Mouse (Mus musculus) embryo, embryonic 11.5 days (tissue): ENCODE measurements at regions not wholly inside any gene's neighbourhood (a gene's known extent, or its start where the extent isn't known, plus 50 kb on each side); places are given as distances from the start of the nearest gene placed in this dataset.
A peak's percentile ranks its signal among the peaks of the same experiment; 100 is the strongest.

Experiments
- DNase-seq: peaks from one replicate; pipeline ENCODE4 v3.0.0-alpha.2; 2012; ENCODE audit warnings: low read depth, low spot score

DNA sequence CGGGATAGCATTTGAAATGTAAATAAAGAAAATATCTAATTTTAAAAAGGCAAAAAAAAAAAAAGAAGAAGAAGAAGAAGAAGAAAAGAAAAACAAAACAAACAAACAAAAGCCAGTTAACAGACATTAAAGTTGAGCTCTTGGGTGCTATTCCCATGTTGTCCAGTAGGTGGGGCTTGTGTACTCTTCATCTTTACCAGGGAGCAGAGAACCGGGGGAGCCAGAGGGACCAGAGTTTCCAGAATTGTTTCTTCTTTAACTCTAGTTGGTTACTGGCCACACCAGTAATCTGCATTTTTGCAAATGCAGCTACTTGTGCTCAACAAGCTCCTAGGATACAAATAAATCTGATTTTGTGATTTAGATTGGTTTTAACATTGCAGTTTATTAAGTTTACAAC lies 103.6 kb upstream of the Dcn start:
- peak; percentile 54 for DNase-seq

DNA sequence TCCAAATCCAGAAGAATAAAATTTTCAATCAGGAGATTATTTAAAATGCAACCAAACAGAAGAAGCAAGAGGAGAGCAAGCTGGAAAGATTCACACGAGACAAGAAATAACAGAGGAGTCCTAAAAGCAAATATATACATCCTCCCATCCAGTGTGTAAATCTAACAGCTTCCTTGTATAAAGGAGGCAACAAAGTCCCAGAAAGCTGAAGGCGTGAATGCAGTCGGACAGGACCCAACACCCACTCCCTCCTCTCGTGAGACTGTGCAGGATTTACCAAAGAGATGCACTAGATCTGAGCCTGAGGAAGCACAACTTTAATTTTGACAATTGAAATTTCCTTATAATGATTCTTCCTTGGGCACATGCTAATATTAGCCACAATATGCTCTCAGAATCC lies 103.0 kb upstream of the Dcn start:
- DNase-seq = no peak

DNA sequence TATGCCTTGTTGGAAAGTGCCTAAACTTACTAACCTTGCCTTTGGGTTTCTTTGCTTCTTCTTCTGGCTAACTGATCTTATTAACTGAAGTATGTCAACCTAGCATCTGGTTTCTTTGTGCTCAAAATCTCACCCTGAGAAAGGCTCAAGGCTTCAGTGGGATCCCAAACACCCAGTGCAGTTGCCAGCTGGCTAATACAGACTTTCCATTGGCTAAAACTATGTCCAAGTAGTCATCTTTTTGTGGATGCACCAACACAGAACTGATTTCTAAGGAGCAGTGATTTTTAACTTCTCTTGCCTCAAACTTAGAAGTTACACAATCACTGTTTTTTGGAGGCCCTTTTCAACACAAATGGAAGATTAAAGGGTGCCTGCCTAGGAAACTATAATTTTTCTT lies 97.8 kb upstream of the Dcn start:
- DNase-seq = no peak

DNA sequence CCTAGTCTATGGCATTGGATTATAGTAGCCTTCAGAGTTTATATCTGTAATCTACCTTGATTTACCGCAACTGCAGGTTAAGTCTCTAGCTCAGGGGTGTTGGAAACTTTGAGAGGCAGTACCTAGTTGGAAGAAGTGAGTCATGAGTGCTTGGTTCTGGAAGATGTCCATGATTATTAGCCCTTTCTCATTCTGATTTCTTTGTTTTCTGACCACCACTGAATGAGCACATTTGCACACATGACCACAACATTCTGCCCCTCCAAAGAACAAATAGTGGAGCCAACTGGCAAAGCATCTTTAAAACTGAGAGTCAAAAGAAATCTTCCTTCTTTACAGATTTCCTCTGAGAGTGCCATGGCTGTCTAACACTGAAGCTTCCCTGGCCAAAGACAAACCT lies 95.5 kb upstream of the Dcn start:
- DNase-seq = no peak

DNA sequence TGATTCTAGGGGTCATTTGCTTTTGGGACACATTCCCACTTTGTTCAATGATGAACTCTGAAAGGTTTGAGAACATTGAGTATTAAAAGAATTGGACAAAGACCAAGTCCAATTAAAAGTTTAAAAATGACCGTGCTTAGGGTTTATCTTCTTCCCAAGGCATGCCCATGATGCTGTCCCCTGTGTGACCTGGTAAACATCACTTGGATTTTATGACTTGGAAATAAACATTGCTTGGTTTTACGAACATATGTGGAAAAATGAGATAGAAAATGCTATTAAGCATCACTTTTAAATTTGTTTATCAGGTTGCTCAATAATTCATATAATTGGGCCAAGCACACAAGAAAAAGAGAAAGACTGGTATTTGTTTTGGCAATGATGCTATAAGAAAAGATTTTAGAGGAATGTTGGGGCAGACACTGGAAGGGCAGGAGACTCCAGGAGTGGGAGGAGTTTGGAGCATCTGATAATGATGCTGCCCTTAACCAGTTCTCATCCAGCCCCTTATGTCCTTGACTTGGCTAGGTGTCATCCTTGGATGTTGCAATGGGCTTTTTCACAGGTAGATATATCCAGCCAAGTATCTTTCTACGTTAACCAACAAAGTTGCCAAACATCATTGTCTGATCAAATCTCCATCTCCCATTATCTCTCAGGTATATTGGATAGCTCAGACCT lies 92.1 kb upstream of the Dcn start:
- no peak for DNase-seq

DNA sequence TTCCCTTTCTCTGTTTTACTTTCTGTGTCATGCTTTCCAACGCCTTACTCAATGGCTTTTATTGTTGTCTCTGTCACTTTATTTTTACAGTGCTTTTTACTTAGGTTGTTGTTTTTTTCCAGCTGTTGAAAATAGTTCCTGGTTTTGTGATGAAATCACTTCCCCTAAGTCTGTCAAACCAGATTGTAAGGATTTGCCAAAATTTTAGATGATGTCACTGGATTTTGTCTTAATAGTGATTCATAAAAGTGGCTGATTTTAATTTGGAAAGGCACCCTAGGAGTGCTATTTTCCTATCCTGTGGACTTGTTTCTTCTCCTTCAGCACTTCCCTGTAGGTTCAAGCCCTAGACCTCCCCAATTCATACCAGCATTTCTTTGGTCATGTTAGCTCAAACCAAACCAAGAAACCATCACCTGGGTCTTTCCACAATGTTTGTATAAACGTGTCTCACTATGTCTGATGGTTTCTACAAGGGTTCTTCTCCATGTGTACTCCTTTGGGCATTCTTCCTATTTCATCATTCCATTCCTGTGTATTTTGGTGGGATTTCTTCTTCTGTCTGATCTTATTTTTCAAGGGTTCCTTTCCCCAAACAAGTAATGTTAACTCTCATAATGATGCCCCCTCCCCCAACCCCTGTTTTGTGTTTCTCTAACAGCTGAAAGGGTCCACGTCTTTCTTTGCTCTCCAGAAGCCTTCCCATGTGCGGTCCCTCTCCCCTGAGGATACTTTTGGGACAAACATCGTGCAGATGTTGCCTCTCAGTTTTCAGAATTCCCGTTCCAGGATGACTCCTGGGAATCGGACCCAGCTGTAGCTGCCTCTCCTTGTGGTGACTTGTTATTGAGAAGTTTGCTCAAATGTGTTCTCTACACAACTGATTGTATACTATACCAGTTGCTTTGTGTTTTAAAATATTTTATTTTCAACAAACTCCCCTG lies 89.5 kb upstream of the Dcn start:
- DNase-seq = no peak

GRCm38 (mm10) chr10:97397062-97397771 lies 82.2 kb upstream of the Dcn start:
- DNase-seq = no peak

DNA sequence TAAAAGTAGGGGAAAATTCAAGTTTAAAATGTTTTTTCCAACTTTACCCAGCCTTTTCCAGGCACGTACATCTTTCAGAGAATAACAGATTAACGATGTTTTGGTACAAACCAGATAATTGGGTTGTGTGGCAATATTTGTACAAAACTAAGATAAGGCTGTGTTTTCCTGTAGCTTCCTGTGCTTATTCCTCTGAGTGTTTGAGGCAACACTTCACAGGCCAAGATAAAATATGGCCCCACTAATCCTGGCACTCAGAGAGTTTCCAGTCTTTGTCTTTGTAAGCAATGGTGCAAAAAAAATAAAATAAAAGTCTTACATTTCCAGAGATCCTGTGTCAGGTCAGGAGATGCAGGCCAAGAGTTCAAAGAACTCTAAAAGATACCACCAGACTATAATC lies 81.5 kb upstream of the Dcn start:
- DNase-seq = no peak

DNA sequence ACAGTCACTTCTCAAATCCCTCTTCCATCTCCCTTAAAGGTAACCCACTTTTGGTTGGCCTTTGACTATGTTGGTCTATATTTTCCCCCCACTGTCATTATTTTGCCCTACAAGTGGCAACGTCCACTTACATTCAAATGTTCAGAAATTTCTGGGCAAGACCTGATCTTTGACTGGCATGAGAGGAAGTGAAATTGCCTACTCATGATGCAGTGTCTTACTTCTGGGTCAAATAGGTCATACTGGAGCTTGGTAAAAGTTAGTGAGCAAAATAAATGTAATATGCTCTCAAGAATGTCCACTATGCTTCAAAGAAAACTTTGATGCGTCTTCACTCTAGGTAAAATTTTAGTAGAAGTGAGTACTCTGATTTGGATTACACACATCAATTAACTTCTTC lies 76.9 kb upstream of the Dcn start:
- no peak for DNase-seq

- no peak for DNase-seq
These were observed 75.2 kb upstream of the Dcn start for GRCm38 (mm10) chr10:97404076-97404787.

GRCm38 (mm10) chr10:97409181-97409581 lies 70.2 kb upstream of the Dcn start:
- DNase-seq = peak; percentile 19

GRCm38 (mm10) chr10:97409909-97410308 lies 69.5 kb upstream of the Dcn start:
- no peak for DNase-seq

DNA sequence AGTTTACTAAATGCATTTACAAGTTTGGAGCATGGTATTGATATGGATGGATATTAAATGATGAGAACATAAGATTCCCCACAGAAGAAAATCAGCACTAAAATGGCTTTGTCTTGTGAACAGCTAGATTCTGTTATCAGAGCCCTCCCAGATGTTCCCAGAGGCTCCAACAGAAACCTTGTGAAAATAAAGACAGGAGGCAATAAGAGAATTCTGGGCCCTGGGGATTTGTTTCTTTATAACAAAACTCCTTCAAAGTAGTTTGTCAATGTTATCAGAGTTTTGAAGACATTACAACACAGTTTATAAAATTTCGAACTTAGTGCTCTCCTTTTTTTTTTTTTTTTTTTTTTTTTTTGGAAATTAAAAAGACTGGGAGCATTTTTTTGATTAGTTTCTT lies 56.8 kb upstream of the Dcn start:
- DNase-seq = no peak

- DNase-seq = no peak
These were observed 56.2 kb upstream of the Dcn start for GRCm38 (mm10) chr10:97423039-97423700.
